Mouse (Mus musculus) E14TG2a.4 (cell line): Measurements from ENCODE around the gene Rgs9bp.

ENCODE experiments used
- H3K27me3 ChIP-seq: 2 replicates; pipeline ENCODE4 v1.6.1; 2014; ENCODE audit warnings: low read length, control low read depth; ENCODE audit not compliant: insufficient read depth
- H3K36me3 ChIP-seq: 2 replicates; pipeline ENCODE4 v1.6.1; 2014; ENCODE audit warnings: low read length, control low read depth; ENCODE audit not compliant: insufficient read depth
- H3K4me1 ChIP-seq: replicated peaks from 2 replicates; pipeline ENCODE4 v1.6.1; 2014; ENCODE audit warnings: low read depth, low read length, control low read depth
- H3K4me3 ChIP-seq: replicated peaks from 2 replicates; pipeline ENCODE4 v1.5.1; 2014; ENCODE audit warnings: mild to moderate bottlenecking, low read length
- H3K9me3 ChIP-seq: 2 replicates; pipeline ENCODE4 v1.6.1; 2014; ENCODE audit warnings: low read length, control low read depth
- CTCF ChIP-seq: conservative IDR thresholded peaks from 2 replicates; pipeline ENCODE4 v1.5.1; 2014; ENCODE audit warnings: low read length
- NANOG ChIP-seq: IDR thresholded peaks from 2 replicates; pipeline ENCODE4 v1.6.1; 2014; ENCODE audit warnings: borderline replicate concordance, low read length, mixed read lengths
- POU5F1 ChIP-seq: IDR thresholded peaks from 2 replicates; pipeline ENCODE4 v1.6.1; 2014; ENCODE audit warnings: low read length, borderline replicate concordance

Rgs9bp gene

DNA sequence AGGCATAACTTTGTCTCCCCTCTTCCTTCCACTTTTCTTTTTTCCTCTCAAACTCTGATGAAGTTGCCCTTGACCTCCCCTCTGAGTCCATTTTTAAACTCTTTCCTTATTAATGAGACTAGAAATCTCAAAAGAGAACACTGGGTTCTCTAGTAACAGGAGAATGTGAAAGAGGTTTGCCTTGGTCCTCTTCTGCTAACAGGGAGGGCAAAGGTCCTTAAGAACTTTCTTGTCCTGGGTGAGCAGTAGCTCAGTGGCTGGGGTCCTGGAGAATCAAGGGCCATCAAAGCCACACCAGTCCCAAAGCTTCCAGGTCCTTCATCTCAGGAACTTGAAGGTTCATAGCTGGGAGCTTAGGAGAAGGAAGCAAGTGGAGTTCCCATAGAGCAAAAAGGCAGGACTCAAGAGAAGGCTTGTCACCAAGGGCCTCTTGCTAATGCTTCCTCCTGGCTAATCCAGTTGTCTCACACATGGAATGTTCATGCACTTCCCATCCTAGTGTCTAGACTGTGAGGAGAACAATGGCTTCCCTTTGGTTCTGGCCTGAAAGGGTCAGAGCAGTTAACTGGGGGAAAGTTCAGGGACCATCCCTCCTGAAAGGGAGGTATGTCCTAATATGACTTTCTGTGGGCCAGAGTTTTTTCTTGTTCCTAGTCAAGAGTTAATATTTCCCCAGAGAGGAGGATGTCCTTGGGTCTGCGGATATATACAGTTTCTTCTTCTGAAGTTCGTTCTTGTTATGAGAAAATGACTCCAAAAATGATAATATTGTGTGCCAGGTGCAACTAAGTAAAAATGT lies 21.1 kb downstream of the Rgs9bp start:
- H3K9me3 ChIP-seq, result peaks cover under 1% of the 10 kb centered on the region; the same call in 1 of the 2 replicates
- H3K36me3 ChIP-seq, result no peaks in the 10 kb centered on the region
- no peak overlapping the region for H3K4me3 ChIP-seq
- peaks cover 22% of the 10 kb centered on the region for H3K4me1 ChIP-seq
- peaks cover 11% of the 10 kb centered on the region for H3K27me3 ChIP-seq
- TF ChIP-seq NANOG (no peak), POU5F1 (no peak), CTCF (no peak)

GRCm38 (mm10) chr7:35563071-35563470 lies 22.3 kb downstream of the Rgs9bp start:
- H3K27me3 ChIP-seq, result peaks cover 11% of the 10 kb centered on the region
- no peaks in the 10 kb centered on the region for H3K36me3 ChIP-seq
- H3K9me3 ChIP-seq, result no peaks in the 10 kb centered on the region
- peak overlapping the region; percentile 41 for H3K4me3 ChIP-seq
- peaks cover 27% of the 10 kb centered on the region for H3K4me1 ChIP-seq
- no peak for TF ChIP-seq POU5F1

DNA sequence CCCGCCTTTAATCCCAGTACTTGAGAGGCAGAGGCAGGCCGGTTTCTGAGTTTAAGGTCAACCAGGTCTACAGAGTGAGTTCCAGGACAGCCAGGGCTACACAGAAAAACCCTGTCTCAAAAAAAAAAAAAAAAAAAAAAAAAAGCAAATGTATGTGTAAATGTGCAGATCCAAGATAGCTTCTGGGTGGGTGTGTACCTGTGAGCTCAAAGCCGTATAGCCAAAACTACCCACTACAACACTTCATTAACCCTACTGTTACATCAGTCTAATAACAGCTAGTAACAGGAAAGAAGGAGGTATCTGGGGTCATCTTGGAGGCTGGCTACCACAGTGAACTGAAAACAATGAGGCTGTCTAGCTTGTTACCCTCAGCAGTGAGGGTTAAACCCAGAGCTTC lies 25.5 kb downstream of the Rgs9bp start:
- Histone ChIP-seq H3K9me3 (no peaks in the 10 kb centered on the region), H3K4me1 (peaks cover 39% of the 10 kb centered on the region), H3K36me3 (no peaks in the 10 kb centered on the region), H3K4me3 (no peak overlapping the region), H3K27me3 (peaks cover 11% of the 10 kb centered on the region)
- TF ChIP-seq POU5F1 (no peak), CTCF (no peak), NANOG (no peak)

DNA sequence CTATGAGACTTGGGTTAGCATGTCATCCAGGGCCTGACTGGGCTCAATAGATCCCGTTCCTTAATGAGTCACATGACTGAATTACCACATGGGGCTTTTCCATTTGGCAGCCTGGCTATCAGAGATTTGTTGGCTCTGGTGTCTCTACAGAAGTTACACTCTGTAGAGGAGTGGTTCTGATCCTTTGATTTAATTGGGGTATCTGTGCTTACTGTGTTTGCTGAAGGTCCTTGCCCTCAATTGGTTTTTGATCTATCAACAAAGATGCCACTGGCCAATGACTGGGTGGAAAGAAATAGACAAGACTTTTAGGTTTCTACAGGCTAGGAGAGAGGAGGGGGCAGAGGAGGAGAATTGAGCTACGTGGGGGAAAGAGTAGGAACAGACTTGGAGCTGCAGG lies 26.7 kb downstream of the Rgs9bp start:
- H3K9me3 ChIP-seq, result no peaks in the 10 kb centered on the region
- no peak for TF ChIP-seq CTCF
- no peak for TF ChIP-seq NANOG
- no peak for TF ChIP-seq POU5F1
- H3K4me3 ChIP-seq, result no peak overlapping the region
- H3K27me3 ChIP-seq, result peaks cover 5% of the 10 kb centered on the region
- no peaks in the 10 kb centered on the region for H3K36me3 ChIP-seq
- peaks cover 43% of the 10 kb centered on the region for H3K4me1 ChIP-seq

DNA sequence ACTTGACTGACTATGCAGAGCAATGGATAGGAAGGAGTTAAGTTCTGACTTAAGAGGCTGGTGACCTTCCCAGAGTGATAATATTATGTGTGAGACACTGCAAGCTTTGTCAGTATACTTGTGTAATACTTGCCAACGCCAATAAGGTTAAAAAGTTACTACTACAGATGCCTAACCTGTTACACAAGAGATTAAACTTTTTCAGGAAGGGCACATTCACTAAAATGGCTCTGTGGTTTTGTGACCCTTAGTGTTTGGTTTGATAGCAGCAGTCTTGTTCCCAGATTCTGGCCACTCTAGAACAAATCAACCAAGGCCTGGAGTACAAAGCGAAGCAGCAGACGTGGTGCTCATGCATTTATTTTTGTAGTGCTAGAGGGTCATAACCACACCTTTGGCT lies 27.8 kb downstream of the Rgs9bp start:
- no peak for TF ChIP-seq POU5F1
- no peak for TF ChIP-seq NANOG
- no peak for TF ChIP-seq CTCF
- Histone ChIP-seq H3K9me3 (no peaks in the 10 kb centered on the region), H3K36me3 (peaks cover 5% of the 10 kb centered on the region), H3K27me3 (no peaks in the 10 kb centered on the region), H3K4me3 (no peak overlapping the region), H3K4me1 (peaks cover 43% of the 10 kb centered on the region)

- peaks cover 39% of the 10 kb centered on the region for H3K4me1 ChIP-seq
- no peaks in the 10 kb centered on the region for H3K9me3 ChIP-seq
- H3K27me3 ChIP-seq, result no peaks in the 10 kb centered on the region
- H3K36me3 ChIP-seq, result peaks cover 8% of the 10 kb centered on the region
- TF ChIP-seq CTCF (no peak), POU5F1 (no peak), NANOG (no peak)
- H3K4me3 ChIP-seq, result no peak overlapping the region
Measured at GRCm38 (mm10) chr7:35556905-35557304, 28.5 kb downstream of the Rgs9bp start.

- Histone ChIP-seq H3K9me3 (no peaks in the 10 kb centered on the region), H3K36me3 (peaks cover 15% of the 10 kb centered on the region), H3K4me3 (peak within 1 kb of the TSS; percentile 89), H3K4me1 (peaks cover 32% of the 10 kb centered on the region), H3K27me3 (no peaks in the 10 kb centered on the region)
- TF ChIP-seq NANOG (no peak), POU5F1 (no peak), CTCF (no peak)
Measured at GRCm38 (mm10) chr7:35556205-35556603, 29.2 kb downstream of the Rgs9bp start, which contains the start of gene Nudt19. Nudt19 (minus strand) TSS chr7:35556304.

DNA sequence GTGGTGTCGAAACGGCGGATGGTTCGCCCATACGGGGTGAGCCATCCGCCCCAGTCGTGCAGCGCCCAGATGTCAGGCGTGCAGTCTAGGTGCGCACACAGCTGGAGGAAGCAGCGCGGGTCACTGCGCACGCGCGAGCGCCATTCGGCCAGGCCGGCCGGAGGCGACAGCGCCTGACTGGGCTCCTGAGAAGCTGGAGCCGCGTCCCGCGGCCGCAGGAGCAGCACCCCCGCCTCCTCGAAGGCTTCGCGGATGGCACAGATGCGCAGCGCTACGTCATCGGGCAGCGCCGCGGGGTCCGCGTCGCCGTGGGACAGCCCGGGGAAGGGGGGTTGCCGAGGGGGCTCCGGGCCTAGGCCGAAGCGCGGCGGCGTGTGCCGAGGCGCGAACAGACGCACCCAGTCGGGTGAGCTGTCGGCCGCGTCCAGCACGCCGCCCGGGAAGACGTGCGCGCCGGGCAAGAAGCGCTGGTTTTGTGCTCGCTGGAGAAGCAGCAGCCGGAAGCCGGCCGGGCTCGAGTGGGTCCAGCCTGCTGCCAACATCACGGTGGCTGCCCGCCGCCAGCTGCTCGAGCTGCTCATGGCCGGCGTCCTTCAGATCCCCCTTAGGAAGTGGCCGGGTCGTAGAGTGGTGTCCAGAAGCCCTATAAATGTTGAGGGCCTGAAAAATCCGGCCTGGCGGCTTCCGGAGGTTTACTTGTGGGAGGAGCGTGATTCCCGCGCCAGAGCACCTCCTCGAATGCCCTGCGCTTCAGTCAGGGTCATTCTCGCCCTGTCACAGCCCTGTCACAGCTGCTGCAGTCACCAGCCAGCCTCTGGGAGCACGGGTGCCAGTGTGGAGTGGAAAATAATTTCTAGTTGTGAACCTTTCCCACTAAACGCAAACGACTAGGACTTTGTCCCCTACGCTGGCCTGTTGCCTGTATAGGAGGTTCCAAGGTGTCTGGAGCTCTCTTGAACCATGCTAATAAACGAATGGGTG lies 29.9 kb downstream of the Rgs9bp start:
- TF ChIP-seq POU5F1 (no peak), NANOG (no peak), CTCF (no peak)
- no peaks in the 10 kb centered on the region for H3K9me3 ChIP-seq
- no peaks in the 10 kb centered on the region for H3K27me3 ChIP-seq
- peaks cover 22% of the 10 kb centered on the region for H3K36me3 ChIP-seq
- peak overlapping the region; percentile 89 for H3K4me3 ChIP-seq
- H3K4me1 ChIP-seq, result peaks cover 32% of the 10 kb centered on the region
